Mouse (Mus musculus): ENCODE results near the gene Fam71e1. TPM values are rescaled to one million over a fixed set of nuclear protein-coding genes. Genes with fewer than 3 reads are reported as not detected.
A peak's percentile ranks its signal among the peaks of the same experiment; 100 is the strongest.

Gene Fam71e1
- polyA plus RNA-seq, 1 experiment from 2014 or later: 23.7 TPM

DNA sequence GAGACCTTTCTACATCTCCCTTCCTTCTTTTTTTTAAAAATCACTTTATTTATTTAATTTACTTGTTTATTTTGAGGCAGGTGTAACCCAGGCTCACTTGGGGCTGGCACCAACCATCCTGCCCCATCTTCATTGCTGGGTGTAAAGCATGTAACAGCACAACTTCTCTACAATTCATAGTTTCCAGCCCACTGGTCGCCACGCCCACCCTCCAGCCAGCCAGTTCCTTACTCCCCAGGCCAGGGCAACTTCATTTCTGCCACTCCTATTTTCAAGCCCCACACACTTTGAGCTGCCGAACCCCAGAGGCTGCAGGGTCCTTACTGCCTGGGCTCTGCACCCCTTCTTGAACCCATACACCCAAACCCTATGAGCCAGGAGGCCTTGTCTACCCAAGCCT, 24.6 kb downstream of the Fam71e1 start:
- Histone ChIP-seq H3K36me3 (ENCODE audit: control insufficient read depth, insufficient read depth, low read length) (no peaks in the 10 kb centered on the region), H3K27ac (ENCODE audit: low read depth, low read length) (no peak overlapping the region), H3K4me3 (ENCODE audit: low read length) (no peak overlapping the region), H3K4me1 (ENCODE audit: control insufficient read depth, insufficient read depth, low read depth, low read length) (peaks cover 3% of the 10 kb centered on the region; the same call in 1 of the 2 replicates), H3K9ac (ENCODE audit: low read depth, low read length) (no peak overlapping the region), H3K27me3 (replicated peaks; ENCODE audit: control insufficient read depth, insufficient read depth, low read length) (peaks cover 17% of the 10 kb centered on the region), H3K4me2 (ENCODE audit: low read length) (no peak overlapping the region), H3K9me3 (ENCODE audit: control insufficient read depth, low read length) (no peaks in the 10 kb centered on the region)
- 71% methylated on average over 3 of the region's 3 CpGs for WGBS
- ATAC-seq: no peak

DNA sequence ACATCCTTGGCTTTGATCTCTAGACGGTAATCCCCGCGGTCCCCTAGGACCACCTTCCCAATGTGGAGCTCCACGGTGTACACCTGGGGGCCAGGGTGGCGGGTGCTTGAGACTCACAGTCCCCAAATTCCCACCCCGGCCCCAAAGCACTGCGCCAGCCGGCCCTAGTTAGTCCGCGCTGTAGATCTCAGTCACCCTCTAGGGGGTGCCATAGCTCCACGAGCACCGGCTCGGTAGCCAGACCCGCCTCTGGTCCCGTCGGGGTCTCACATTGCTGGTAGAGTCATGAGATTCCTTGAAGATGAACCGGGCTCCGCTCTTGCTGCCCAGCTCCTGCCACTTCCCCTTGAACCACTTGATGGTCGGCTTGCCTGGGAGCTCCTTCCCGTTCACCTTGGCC, 25.3 kb downstream of the Fam71e1 start:
- WGBS: 2% methylated on average over 20 of the region's 20 CpGs

DNA sequence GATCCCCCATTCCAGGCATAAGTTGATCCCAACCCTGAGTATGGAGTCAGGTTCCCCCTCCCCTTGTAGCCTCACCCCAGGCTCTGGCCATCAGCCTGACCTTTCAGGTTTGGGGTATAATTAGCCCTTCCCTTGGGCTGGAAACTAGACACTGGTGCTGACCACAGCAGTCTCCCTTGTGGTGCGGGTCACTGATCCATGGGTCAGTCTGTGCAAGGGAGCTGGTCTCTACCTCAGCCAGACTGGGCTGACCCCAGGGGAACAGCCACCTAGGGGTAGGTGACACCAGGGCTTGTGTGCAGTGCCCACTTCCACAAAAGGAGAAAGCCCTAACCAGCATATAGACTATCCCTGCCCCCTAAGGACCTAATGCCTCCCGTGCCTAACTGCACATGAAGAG, 26.7 kb downstream of the Fam71e1 start:
- H3K4me1 ChIP-seq (ENCODE audit: control insufficient read depth, insufficient read depth, low read depth, low read length): peaks cover 7% of the 10 kb centered on the region; the same call in 1 of the 2 replicates
- H3K4me3 ChIP-seq (ENCODE audit: low read length): no peak overlapping the region
- H3K27me3 ChIP-seq (replicated peaks; ENCODE audit: control insufficient read depth, insufficient read depth, low read length): peaks cover 17% of the 10 kb centered on the region
- no peak for ATAC-seq
- no peak overlapping the region for H3K27ac ChIP-seq (ENCODE audit: low read depth, low read length)
- H3K36me3 ChIP-seq (ENCODE audit: control insufficient read depth, insufficient read depth, low read length): no peaks in the 10 kb centered on the region
- no peaks in the 10 kb centered on the region for H3K9me3 ChIP-seq (ENCODE audit: control insufficient read depth, low read length)
- WGBS: 87% methylated on average over 2 of the region's 2 CpGs
- H3K4me2 ChIP-seq (ENCODE audit: low read length): no peak overlapping the region
- no peak overlapping the region for H3K9ac ChIP-seq (ENCODE audit: low read depth, low read length)

More for the DNA sequence above, 25.3 kb downstream of the Fam71e1 start:
- Histone ChIP-seq H3K4me3 (ENCODE audit: low read length) (no peak overlapping the region), H3K9ac (ENCODE audit: low read depth, low read length) (no peak overlapping the region), H3K27ac (ENCODE audit: low read depth, low read length) (no peak overlapping the region), H3K36me3 (ENCODE audit: control insufficient read depth, insufficient read depth, low read length) (no peaks in the 10 kb centered on the region), H3K27me3 (replicated peaks; ENCODE audit: control insufficient read depth, insufficient read depth, low read length) (peaks cover 17% of the 10 kb centered on the region), H3K4me2 (ENCODE audit: low read length) (peak overlapping the region; percentile 12), H3K9me3 (ENCODE audit: control insufficient read depth, low read length) (no peaks in the 10 kb centered on the region), H3K4me1 (ENCODE audit: control insufficient read depth, insufficient read depth, low read depth, low read length) (peaks cover 3% of the 10 kb centered on the region; the same call in 1 of the 2 replicates)
- ATAC-seq: no peak

DNA sequence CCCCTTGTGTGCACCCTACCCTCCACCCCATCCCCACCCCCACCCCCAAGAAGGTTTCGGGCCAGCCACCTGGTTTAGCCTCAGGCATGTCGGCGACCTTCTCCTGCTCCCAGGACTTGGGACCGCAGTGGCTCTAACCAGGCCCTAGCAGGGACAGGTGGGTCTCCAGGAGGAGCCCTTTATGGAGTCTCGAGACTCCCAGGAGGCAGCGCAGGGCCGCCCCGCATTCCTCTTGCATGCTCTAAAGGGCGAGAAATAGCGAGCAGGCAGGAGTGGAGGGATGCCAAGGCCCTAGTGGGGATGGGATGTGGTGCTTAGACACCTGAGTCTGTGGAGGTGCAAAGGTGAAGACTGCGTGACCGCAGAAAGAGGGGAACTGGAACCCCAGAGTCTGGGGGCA, 28.1 kb downstream of the Fam71e1 start, which contains the start of gene Mybpc2:
TSS of gene Mybpc2 (minus strand) at position 155 of the 400 bp plus-strand sequence.
- Histone ChIP-seq H3K4me1 (ENCODE audit: control insufficient read depth, insufficient read depth, low read depth, low read length) (peaks cover 10% of the 10 kb centered on the region; the same call in 1 of the 2 replicates), H3K9me3 (ENCODE audit: control insufficient read depth, low read length) (no peaks in the 10 kb centered on the region), H3K4me2 (ENCODE audit: low read length) (peak within 1 kb of the TSS; percentile 30), H3K9ac (ENCODE audit: low read depth, low read length) (peak within 1 kb of the TSS; percentile 24; the same call in 1 of the 2 replicates), H3K36me3 (ENCODE audit: control insufficient read depth, insufficient read depth, low read length) (no peaks in the 10 kb centered on the region), H3K27ac (ENCODE audit: low read depth, low read length) (no peak within 1 kb of the TSS), H3K27me3 (replicated peaks; ENCODE audit: control insufficient read depth, insufficient read depth, low read length) (peaks cover 21% of the 10 kb centered on the region), H3K4me3 (ENCODE audit: low read length) (no peak within 1 kb of the TSS)
- ATAC-seq: no peak
- 35% methylated on average over 12 of the region's 12 CpGs for WGBS

DNA sequence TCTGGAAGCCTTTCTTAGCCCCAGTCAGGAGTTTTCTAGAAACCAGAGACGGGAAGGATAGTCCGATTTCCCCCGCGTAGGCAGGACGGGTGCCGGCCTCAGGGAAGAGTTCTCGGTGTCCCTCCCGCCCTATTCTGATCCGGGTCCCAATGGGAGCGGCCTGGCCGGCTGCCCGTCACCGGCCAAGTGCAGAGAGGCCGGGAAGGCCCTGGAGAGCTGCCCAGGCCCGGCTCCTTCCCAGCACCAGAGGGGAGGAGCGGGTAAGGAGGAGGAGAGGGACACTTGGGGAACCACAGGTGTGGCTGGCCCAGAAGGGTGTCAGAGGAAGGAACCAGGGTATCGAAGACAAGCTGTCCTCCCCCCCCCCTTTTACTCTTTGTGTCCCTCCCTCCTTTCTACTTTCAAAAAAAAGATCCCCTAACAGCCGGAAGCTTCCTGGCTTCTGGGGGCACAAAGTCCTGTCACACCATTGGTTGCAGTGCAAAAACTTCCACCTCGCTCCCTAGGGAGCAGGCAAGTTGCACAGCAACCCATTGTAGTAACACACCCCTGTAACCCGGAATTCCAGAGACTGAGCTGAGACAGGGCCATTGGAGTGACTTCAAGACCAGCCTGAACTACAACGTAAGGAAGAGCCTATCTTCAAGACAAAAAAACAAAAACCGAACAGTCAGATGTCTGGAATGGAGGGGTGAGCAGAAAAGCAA, 28.9 kb downstream of the Fam71e1 start:
- Histone ChIP-seq H3K27me3 (replicated peaks; ENCODE audit: control insufficient read depth, insufficient read depth, low read length) (peaks cover 21% of the 10 kb centered on the region), H3K4me3 (ENCODE audit: low read length) (no peak overlapping the region), H3K9me3 (ENCODE audit: control insufficient read depth, low read length) (no peaks in the 10 kb centered on the region), H3K4me1 (ENCODE audit: control insufficient read depth, insufficient read depth, low read depth, low read length) (peaks cover 10% of the 10 kb centered on the region; the same call in 1 of the 2 replicates), H3K9ac (ENCODE audit: low read depth, low read length) (peak overlapping the region; percentile 24; the same call in 1 of the 2 replicates), H3K27ac (ENCODE audit: low read depth, low read length) (no peak overlapping the region), H3K36me3 (ENCODE audit: control insufficient read depth, insufficient read depth, low read length) (no peaks in the 10 kb centered on the region), H3K4me2 (ENCODE audit: low read length) (peak overlapping the region; percentile 30)
- WGBS: 9% methylated on average over 22 of the region's 22 CpGs
- no peak for ATAC-seq

DNA sequence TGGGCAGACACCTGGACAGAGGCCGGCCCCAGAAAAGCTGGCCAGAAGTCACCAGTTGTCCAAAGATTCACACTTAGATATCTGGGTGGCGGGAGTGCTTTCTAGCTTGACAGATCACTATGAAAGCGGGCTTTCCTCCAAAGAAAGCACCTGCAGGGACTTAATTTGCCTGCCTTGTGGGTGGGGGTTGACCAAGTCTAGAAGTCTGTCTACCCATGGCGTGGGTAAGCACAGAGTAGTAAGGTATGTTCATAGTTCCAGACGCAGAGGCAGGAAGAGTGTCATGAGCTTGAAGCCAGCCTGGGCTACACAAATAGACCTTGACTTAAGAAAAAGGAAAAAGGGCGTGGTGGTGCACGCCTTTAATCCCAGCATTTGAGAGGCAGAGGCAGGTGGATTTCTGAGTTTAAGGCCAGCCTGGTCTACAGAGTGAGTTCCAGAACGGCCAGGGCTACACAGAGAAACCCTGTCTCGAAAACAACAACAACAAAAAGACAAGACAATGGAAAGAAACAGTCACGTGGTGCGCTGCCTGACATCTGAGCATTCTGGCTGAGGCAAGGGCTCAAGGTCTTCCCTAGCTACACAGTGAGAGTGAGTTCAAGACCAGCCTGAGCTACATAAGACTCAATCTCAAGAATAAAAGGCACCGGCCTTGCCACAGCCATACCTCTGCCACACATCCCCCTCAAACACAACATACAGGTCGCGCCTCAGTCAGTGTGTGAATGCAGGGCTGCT, 30.2 kb downstream of the Fam71e1 start:
- H3K27me3 ChIP-seq (replicated peaks; ENCODE audit: control insufficient read depth, insufficient read depth, low read length): peaks cover 21% of the 10 kb centered on the region
- no peak for ATAC-seq
- no peaks in the 10 kb centered on the region for H3K36me3 ChIP-seq (ENCODE audit: control insufficient read depth, insufficient read depth, low read length)
- H3K27ac ChIP-seq (ENCODE audit: low read depth, low read length): no peak overlapping the region
- WGBS: 91% methylated on average over 14 of the region's 14 CpGs
- peaks cover 10% of the 10 kb centered on the region; the same call in 1 of the 2 replicates for H3K4me1 ChIP-seq (ENCODE audit: control insufficient read depth, insufficient read depth, low read depth, low read length)
- no peak overlapping the region for H3K9ac ChIP-seq (ENCODE audit: low read depth, low read length)
- no peaks in the 10 kb centered on the region for H3K9me3 ChIP-seq (ENCODE audit: control insufficient read depth, low read length)
- H3K4me3 ChIP-seq (ENCODE audit: low read length): no peak overlapping the region
- no peak overlapping the region for H3K4me2 ChIP-seq (ENCODE audit: low read length)

DNA sequence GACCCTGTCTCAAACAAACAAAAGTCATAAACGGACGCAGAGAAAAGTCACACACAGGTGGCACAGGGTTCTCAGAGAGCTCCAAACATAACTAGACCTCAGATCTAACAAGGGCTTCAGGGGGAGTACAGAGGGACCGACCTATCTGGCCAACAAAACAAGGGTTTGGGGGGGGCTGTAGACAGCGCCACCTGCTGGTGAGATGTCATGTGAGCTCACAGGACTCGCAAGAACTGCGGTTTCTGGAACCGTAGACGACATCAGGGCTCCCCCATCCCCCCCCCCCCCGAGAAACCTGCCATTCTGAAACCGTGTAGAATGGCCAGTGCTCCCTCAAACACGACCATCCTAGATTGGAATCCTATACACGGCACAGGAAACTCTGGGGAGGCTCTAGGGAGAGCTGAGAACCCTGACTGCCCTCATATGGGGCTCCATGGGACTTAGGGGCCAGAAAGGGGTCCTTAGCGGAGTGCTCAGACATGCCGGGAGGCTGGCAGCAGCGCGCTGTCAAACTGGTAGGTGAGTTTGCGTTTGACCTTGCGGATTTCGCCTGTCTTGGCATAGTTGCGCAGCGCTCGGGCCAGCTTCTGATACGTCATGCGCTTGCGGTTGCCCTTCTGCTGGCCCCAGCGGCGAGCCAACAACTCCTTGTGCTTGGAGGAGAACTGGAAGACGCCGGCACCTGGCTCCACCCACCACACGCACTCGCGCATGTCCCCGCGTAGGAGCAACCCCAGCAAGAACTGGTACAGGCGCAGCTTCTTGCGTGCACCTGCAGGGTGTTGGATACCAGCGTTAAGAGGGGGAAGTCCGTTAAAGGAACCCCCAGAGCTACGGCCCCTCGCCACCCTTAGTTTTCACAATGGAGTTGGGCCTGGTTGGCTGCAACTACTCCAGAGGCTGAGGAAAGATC, 31.4 kb downstream of the Fam71e1 start:
- peak overlapping the region; percentile 44 for H3K4me3 ChIP-seq (ENCODE audit: low read length)
- peak overlapping the region; percentile 17; the same call in 1 of the 2 replicates for H3K27ac ChIP-seq (ENCODE audit: low read depth, low read length)
- no peaks in the 10 kb centered on the region for H3K36me3 ChIP-seq (ENCODE audit: control insufficient read depth, insufficient read depth, low read length)
- H3K9me3 ChIP-seq (ENCODE audit: control insufficient read depth, low read length): no peaks in the 10 kb centered on the region
- peaks cover 14% of the 10 kb centered on the region for H3K27me3 ChIP-seq (replicated peaks; ENCODE audit: control insufficient read depth, insufficient read depth, low read length)
- peak; percentile 59; the same call in 1 of the 2 replicates for ATAC-seq
- H3K4me2 ChIP-seq (ENCODE audit: low read length): peak overlapping the region; percentile 85
- peaks cover 7% of the 10 kb centered on the region; the same call in 1 of the 2 replicates for H3K4me1 ChIP-seq (ENCODE audit: control insufficient read depth, insufficient read depth, low read depth, low read length)
- WGBS: 5% methylated on average over 40 of the region's 40 CpGs
- H3K9ac ChIP-seq (ENCODE audit: low read depth, low read length): peak overlapping the region; percentile 69

DNA sequence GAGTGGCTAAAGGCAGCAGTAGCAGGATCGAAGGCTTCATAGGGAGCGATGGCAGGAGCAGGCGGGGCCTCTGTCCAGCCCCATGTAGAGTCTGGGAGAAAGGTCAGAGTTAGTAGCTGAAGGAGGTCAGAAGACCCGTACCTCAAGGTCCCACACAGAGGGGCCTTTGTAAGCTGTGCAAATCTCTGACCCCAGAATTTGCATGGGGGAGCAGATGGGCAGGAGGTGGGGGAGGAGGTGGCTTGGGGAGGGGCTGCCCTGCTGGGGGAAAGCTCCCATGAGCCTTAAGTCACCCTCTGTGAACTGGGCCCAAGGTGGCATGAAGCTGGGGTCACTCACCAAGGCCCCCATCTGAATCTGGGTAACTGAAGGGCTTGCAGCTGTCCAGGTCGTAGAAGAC, 33.1 kb downstream of the Fam71e1 start:
- no peak for ATAC-seq
- WGBS: 66% methylated on average over 5 of the region's 5 CpGs
- Histone ChIP-seq H3K4me1 (ENCODE audit: control insufficient read depth, insufficient read depth, low read depth, low read length) (peaks cover 7% of the 10 kb centered on the region; the same call in 1 of the 2 replicates), H3K27me3 (replicated peaks; ENCODE audit: control insufficient read depth, insufficient read depth, low read length) (peaks cover 5% of the 10 kb centered on the region), H3K9me3 (ENCODE audit: control insufficient read depth, low read length) (no peaks in the 10 kb centered on the region), H3K9ac (ENCODE audit: low read depth, low read length) (no peak overlapping the region), H3K27ac (ENCODE audit: low read depth, low read length) (no peak overlapping the region), H3K4me2 (ENCODE audit: low read length) (no peak overlapping the region), H3K36me3 (ENCODE audit: control insufficient read depth, insufficient read depth, low read length) (no peaks in the 10 kb centered on the region), H3K4me3 (ENCODE audit: low read length) (no peak overlapping the region)
